Mouse (Mus musculus) neutrophil, adult 65 days (primary cell): ENCODE results near the gene Prx. TPM values are rescaled to one million over a fixed set of nuclear protein-coding genes. Genes with fewer than 3 reads are reported as not detected.

ENCODE experiments used
- total RNA-seq: library from RNA; stranded (reverse); gene quantifications from 2 replicates; pipeline ENCODE4 v1.2.4, GENCODE M21; 2023

Gene Prx
- total RNA-seq: 0.41 and 0.88 TPM in 2 replicates

GRCm38 (mm10) chr7:27499036-27499435, at the start of gene Prx:
Gene Prx, plus strand, starts transcription at chr7:27499324.

GRCm38 (mm10) chr7:27473156-27473834, 25.8 kb upstream of the Prx start, which contains the start of gene Sertad3:
Gene Sertad3, plus strand, starts transcription at chr7:27473768.

DNA sequence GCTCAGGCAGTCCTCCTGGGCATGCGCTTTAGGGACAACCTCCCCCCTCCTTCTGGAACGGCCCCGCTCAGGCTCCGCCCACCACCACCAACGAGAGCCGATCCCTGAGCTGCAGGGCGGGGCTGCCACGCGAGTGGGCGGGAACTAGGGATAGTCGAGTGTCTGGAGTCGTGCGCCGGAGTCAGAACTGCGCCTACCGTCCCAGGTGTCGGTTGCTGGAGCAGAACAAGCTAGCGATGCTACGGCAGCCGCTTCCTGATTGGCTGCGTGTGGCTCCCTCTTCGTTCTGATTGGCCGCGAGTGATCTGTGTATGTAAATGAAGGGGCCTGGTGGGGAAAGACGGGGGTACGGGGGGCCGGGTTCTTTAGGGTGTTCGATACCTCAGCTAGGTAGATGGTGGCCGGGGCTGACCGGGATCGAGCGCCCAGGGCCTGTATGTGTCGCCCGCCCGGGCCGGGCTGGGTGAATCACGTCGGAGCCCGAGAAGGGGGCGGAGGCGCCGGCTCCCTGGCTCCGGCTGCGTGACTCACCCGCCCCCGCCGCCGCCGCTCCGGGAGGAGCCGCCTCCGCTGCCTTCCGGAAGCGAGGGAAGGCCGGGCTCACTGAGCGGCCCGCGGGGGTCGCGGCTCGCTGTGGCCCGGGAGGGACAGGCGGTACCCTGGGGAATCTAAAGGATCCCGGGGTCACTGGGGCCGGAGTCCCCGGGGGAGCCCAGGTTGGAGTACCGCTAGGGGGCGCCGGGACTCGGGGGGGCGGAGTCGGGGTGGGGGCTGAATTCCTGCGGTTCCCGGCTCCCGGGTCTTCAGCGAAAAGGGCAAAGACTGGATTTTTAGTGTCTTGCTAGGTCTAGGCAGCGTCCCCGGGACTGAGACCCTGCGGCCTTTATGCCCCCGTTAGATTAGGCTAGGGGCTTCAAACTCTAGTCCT, 12.1 kb upstream of the Prx start, which contains the start of gene Sertad1:
Gene Sertad1 (plus strand): TSS at position 141 of the 928 bp plus-strand sequence.

GRCm38 (mm10) chr7:27522967-27523366, 23.8 kb downstream of the Prx start, which contains the start of gene Hipk4:
Gene Hipk4, plus strand, starts transcription at chr7:27523267.

DNA sequence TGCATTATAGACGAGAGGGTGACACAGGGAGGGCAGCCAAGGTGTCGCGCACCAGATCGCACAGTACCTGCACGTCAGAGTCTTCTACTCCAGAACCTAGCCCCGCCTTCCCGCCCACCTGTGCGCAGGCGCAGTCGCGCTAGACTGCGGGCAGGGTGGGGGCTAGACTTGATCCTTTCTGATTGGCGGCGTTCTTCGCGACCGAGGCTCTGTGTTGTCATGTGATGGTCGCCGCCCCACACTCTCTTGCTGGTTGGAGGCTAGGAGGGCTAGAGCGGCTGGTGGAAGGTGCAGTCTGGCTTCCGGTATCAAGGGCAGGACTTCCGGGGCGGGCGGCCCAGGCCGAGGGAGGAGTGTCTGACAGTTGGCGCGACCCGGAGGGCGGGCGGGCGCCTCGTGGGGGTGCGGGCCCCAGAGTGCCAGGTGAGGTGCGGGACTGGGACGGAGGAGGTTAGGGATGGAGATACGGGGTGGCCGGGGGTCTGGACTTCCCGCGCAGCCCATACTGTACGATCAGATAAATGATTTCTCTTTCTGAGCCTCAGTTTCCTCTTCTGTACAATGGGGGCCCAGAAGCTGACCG, 53.9 kb downstream of the Prx start, which contains the start of the genes Pld3 and 2310022A10Rik:
Gene Pld3 (minus strand): TSS at position 288 of the 583 bp plus-strand sequence.
Gene 2310022A10Rik (plus strand): TSS at position 303 of the 583 bp plus-strand sequence.

Other genes with a start within 250 kb of the Prx start
- gene Numbl, start 240.9 kb upstream of the Prx start, total RNA-seq: 3.2 and 3.3 TPM in 2 replicates
- gene Ltbp4, start 161.6 kb upstream of the Prx start, total RNA-seq: 0.11 and 0.16 TPM in 2 replicates
- gene Shkbp1, start 143.3 kb upstream of the Prx start, total RNA-seq: 103 and 111 TPM in 2 replicates
- 0.84 and 20.0 TPM in 2 replicates for gene Gm20479, start 141.9 kb upstream of the Prx start, total RNA-seq
- gene Sptbn4, start 51.6 kb upstream of the Prx start, total RNA-seq: 0.09 TPM in 1 of 2 replicates, not detected in the other
- 12.3 and 21.6 TPM in 2 replicates for gene Blvrb, start 51.3 kb upstream of the Prx start, total RNA-seq
- gene Sertad3, start 25.6 kb upstream of the Prx start, total RNA-seq: 25.7 and 30.8 TPM in 2 replicates
- gene Sertad1, start 12.4 kb upstream of the Prx start, total RNA-seq: 42.4 and 47.3 TPM in 2 replicates
- gene Hipk4, start 23.9 kb downstream of the Prx start, total RNA-seq: 0.35 TPM in 1 of 2 replicates, not detected in the other
- 19.1 and 19.8 TPM in 2 replicates for gene Pld3, start 53.9 kb downstream of the Prx start, total RNA-seq
- 11.5 and 13.0 TPM in 2 replicates for gene 2310022A10Rik, start 53.9 kb downstream of the Prx start, total RNA-seq
- 126 and 159 TPM in 2 replicates for gene Akt2, start 92.2 kb downstream of the Prx start, total RNA-seq
- not detected in 2 replicates for gene Ttc9b, start 154.6 kb downstream of the Prx start, total RNA-seq
- 3.6 and 5.3 TPM in 2 replicates for gene Map3k10, start 175.3 kb downstream of the Prx start, total RNA-seq
- gene Zfp607b, start 190.0 kb downstream of the Prx start, total RNA-seq: 0.09 and 0.20 TPM in 2 replicates
- gene Zfp60, start 232.1 kb downstream of the Prx start, total RNA-seq: 1.9 and 2.9 TPM in 2 replicates